Mouse (Mus musculus): ENCODE data around the gene Gm21954. TPM values are rescaled to one million over a fixed set of nuclear protein-coding genes. Genes with fewer than 3 reads are reported as not detected.

The Gm21954 gene
- polyA plus RNA-seq (2012; rRNA removed) = not detected in 2 replicates

GRCm38 (mm10) chr3:55472110-55472509, at the start of gene Gm21954:
Gene Gm21954 (minus strand): TSS chr3:55472210.
- Histone ChIP-seq H3K4me3 (ENCODE audit: control insufficient read depth, low read depth, low read length) (no peak within 1 kb of the TSS), H3K36me3 (ENCODE audit: control insufficient read depth, insufficient read depth, low read length) (no peaks in the 10 kb centered on the region), H3K27ac (ENCODE audit: control insufficient read depth, insufficient read depth, low read depth, low read length) (no peak within 1 kb of the TSS), H3K4me1 (ENCODE audit: control insufficient read depth, insufficient read depth, low read length) (no peaks in the 10 kb centered on the region), H3K27me3 (ENCODE audit: control insufficient read depth, insufficient read depth, low read length) (no peaks in the 10 kb centered on the region)
- TF ChIP-seq POLR2A (IDR thresholded peaks at IDR 0.05; ENCODE audit: control insufficient read depth, low read depth, low read length) = no peak
- TF ChIP-seq CTCF (IDR thresholded peaks at IDR 0.05; ENCODE audit: control insufficient read depth, insufficient read depth, insufficient replicate concordance, low read depth, low read length) = no peak

DNA sequence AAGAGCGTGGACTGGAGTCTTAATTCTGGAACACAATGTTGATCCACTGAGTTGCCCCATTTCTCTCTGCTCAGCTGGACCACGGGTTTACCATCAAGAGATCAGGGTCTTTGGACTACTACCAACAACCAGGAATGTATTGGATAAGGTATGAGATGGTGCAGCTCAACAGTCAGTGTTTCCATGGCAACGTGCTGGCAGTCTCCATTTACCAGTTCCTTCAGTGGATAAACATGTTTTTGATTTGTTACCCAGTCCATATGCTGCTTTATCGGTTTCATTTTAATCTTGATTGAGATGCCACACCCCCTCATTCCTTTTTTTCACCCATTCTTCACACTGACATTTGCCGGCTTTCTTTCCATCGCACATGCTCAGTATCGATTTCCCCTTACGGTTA, 49.8 kb upstream of the Gm21954 start:
- no peaks in the 10 kb centered on the region for H3K36me3 ChIP-seq (ENCODE audit: control insufficient read depth, insufficient read depth, low read length)
- no peaks in the 10 kb centered on the region for H3K27me3 ChIP-seq (ENCODE audit: control insufficient read depth, insufficient read depth, low read length)
- H3K4me3 ChIP-seq (ENCODE audit: control insufficient read depth, low read depth, low read length) = no peak overlapping the region
- H3K4me1 ChIP-seq (ENCODE audit: control insufficient read depth, insufficient read depth, low read length) = peaks cover 2% of the 10 kb centered on the region; the same call in 1 of the 2 replicates
- H3K27ac ChIP-seq (ENCODE audit: control insufficient read depth, insufficient read depth, low read depth, low read length) = no peak overlapping the region
- TF ChIP-seq POLR2A (IDR thresholded peaks at IDR 0.05; ENCODE audit: control insufficient read depth, low read depth, low read length) (no peak), CTCF (IDR thresholded peaks at IDR 0.05; ENCODE audit: control insufficient read depth, insufficient read depth, insufficient replicate concordance, low read depth, low read length) (no peak)

- no peak overlapping the region for H3K27ac ChIP-seq (ENCODE audit: control insufficient read depth, insufficient read depth, low read depth, low read length)
- H3K4me1 ChIP-seq (ENCODE audit: control insufficient read depth, insufficient read depth, low read length) = peaks cover 5% of the 10 kb centered on the region; the same call in 1 of the 2 replicates
- H3K27me3 ChIP-seq (ENCODE audit: control insufficient read depth, insufficient read depth, low read length) = no peaks in the 10 kb centered on the region
- H3K36me3 ChIP-seq (ENCODE audit: control insufficient read depth, insufficient read depth, low read length) = no peaks in the 10 kb centered on the region
- peak; percentile 50; the same call in 1 of the 2 replicates for TF ChIP-seq CTCF (IDR thresholded peaks at IDR 0.05; ENCODE audit: control insufficient read depth, insufficient read depth, insufficient replicate concordance, low read depth, low read length)
- TF ChIP-seq POLR2A (IDR thresholded peaks at IDR 0.05; ENCODE audit: control insufficient read depth, low read depth, low read length) = no peak
- H3K4me3 ChIP-seq (ENCODE audit: control insufficient read depth, low read depth, low read length) = no peak overlapping the region
These were observed 48.5 kb upstream of the Gm21954 start for GRCm38 (mm10) chr3:55520240-55521180.

- H3K4me1 ChIP-seq (ENCODE audit: control insufficient read depth, insufficient read depth, low read length) = peaks cover 5% of the 10 kb centered on the region; the same call in 1 of the 2 replicates
- peak; percentile 25; the same call in 1 of the 2 replicates for TF ChIP-seq POLR2A (IDR thresholded peaks at IDR 0.05; ENCODE audit: control insufficient read depth, low read depth, low read length)
- no peak for TF ChIP-seq CTCF (IDR thresholded peaks at IDR 0.05; ENCODE audit: control insufficient read depth, insufficient read depth, insufficient replicate concordance, low read depth, low read length)
- H3K4me3 ChIP-seq (ENCODE audit: control insufficient read depth, low read depth, low read length) = peak overlapping the region; percentile 84
- H3K36me3 ChIP-seq (ENCODE audit: control insufficient read depth, insufficient read depth, low read length) = no peaks in the 10 kb centered on the region
- H3K27me3 ChIP-seq (ENCODE audit: control insufficient read depth, insufficient read depth, low read length) = no peaks in the 10 kb centered on the region
- peak overlapping the region; percentile 23; the same call in 1 of the 2 replicates for H3K27ac ChIP-seq (ENCODE audit: control insufficient read depth, insufficient read depth, low read depth, low read length)
These were observed 45.5 kb upstream of the Gm21954 start for GRCm38 (mm10) chr3:55517454-55518014.

- TF ChIP-seq CTCF (IDR thresholded peaks at IDR 0.05; ENCODE audit: control insufficient read depth, insufficient read depth, insufficient replicate concordance, low read depth, low read length) (no peak), POLR2A (IDR thresholded peaks at IDR 0.05; ENCODE audit: control insufficient read depth, low read depth, low read length) (no peak)
- Histone ChIP-seq H3K27ac (ENCODE audit: control insufficient read depth, insufficient read depth, low read depth, low read length) (no peak overlapping the region), H3K4me1 (ENCODE audit: control insufficient read depth, insufficient read depth, low read length) (peaks cover 5% of the 10 kb centered on the region; the same call in 1 of the 2 replicates)
These were observed 44.0 kb upstream of the Gm21954 start for GRCm38 (mm10) chr3:55515966-55516365.

GRCm38 (mm10) chr3:55511658-55512057, 39.6 kb upstream of the Gm21954 start:
- no peak overlapping the region for H3K4me3 ChIP-seq (ENCODE audit: control insufficient read depth, low read depth, low read length)
- H3K27ac ChIP-seq (ENCODE audit: control insufficient read depth, insufficient read depth, low read depth, low read length) = no peak overlapping the region
- H3K27me3 ChIP-seq (ENCODE audit: control insufficient read depth, insufficient read depth, low read length) = no peaks in the 10 kb centered on the region
- H3K4me1 ChIP-seq (ENCODE audit: control insufficient read depth, insufficient read depth, low read length) = peaks cover 2% of the 10 kb centered on the region; the same call in 1 of the 2 replicates
- no peak for TF ChIP-seq POLR2A (IDR thresholded peaks at IDR 0.05; ENCODE audit: control insufficient read depth, low read depth, low read length)
- TF ChIP-seq CTCF (IDR thresholded peaks at IDR 0.05; ENCODE audit: control insufficient read depth, insufficient read depth, insufficient replicate concordance, low read depth, low read length) = no peak
- H3K36me3 ChIP-seq (ENCODE audit: control insufficient read depth, insufficient read depth, low read length) = no peaks in the 10 kb centered on the region

More at GRCm38 (mm10) chr3:55515966-55516365, 44.0 kb upstream of the Gm21954 start:
- H3K27me3 ChIP-seq (ENCODE audit: control insufficient read depth, insufficient read depth, low read length) = no peaks in the 10 kb centered on the region
- no peak overlapping the region for H3K4me3 ChIP-seq (ENCODE audit: control insufficient read depth, low read depth, low read length)
- no peaks in the 10 kb centered on the region for H3K36me3 ChIP-seq (ENCODE audit: control insufficient read depth, insufficient read depth, low read length)

- Histone ChIP-seq H3K36me3 (ENCODE audit: control insufficient read depth, insufficient read depth, low read length) (no peaks in the 10 kb centered on the region), H3K4me3 (ENCODE audit: control insufficient read depth, low read depth, low read length) (no peak overlapping the region), H3K27ac (ENCODE audit: control insufficient read depth, insufficient read depth, low read depth, low read length) (no peak overlapping the region), H3K27me3 (ENCODE audit: control insufficient read depth, insufficient read depth, low read length) (no peaks in the 10 kb centered on the region), H3K4me1 (ENCODE audit: control insufficient read depth, insufficient read depth, low read length) (no peaks in the 10 kb centered on the region)
- TF ChIP-seq POLR2A (IDR thresholded peaks at IDR 0.05; ENCODE audit: control insufficient read depth, low read depth, low read length) (no peak), CTCF (IDR thresholded peaks at IDR 0.05; ENCODE audit: control insufficient read depth, insufficient read depth, insufficient replicate concordance, low read depth, low read length) (no peak)
These were observed 38.2 kb upstream of the Gm21954 start for GRCm38 (mm10) chr3:55510198-55510597.
